Mouse (Mus musculus): Measurements from ENCODE around the gene Rnf216.

DNA sequence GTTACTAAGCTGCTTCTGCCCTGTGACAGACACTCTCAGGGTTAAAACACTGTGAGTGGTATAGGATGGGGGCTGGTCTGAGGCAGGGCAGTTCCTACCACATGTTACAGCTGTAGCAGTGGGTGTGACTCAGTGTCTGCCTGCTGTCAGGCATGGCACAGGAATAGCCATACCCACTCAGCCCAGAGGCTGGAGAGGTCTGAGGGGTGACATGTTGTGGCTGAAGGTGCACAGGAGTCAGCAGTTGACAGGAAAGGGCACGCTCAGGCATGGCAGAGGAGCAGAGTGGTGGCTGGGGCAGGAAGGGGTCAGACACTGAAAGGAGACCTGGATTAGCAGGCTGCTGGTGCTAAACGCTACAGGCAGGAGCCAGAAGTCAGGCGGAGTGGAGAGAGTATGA lies 78.7 kb downstream of the Rnf216 start:
- TF ChIP-seq TAL1 (IDR thresholded peaks at IDR 0.05; ENCODE audit: low read length) (no peak), GATA1 (IDR thresholded peaks at IDR 0.05; ENCODE audit: low read length) (no peak)
